Mouse (Mus musculus) thymus, postnatal 4 days (tissue): Measurements from ENCODE around the gene Lysmd4.

Experiments used
- DNase-seq: peaks from one replicate; pipeline ENCODE4 v3.0.0; 2021

The Lysmd4 gene

GRCm38 (mm10) chr7:67222220-67222862 is at the start of gene Lysmd4:
Gene Lysmd4, plus strand, starts transcription at chr7:67222544.
- peak; percentile 98 for DNase-seq

- no peak for DNase-seq
Observed at GRCm38 (mm10) chr7:67173522-67174195, 48.7 kb upstream of the Lysmd4 start.

- no peak for DNase-seq
Observed at GRCm38 (mm10) chr7:67183786-67184185, 38.6 kb upstream of the Lysmd4 start.

GRCm38 (mm10) chr7:67199412-67199811 is 22.9 kb upstream of the Lysmd4 start:
- DNase-seq = peak; percentile 88

GRCm38 (mm10) chr7:67203625-67204024 is 18.7 kb upstream of the Lysmd4 start:
- DNase-seq = no peak

GRCm38 (mm10) chr7:67205734-67206425 is 16.5 kb upstream of the Lysmd4 start:
- no peak for DNase-seq

- no peak for DNase-seq
Observed at GRCm38 (mm10) chr7:67206496-67206895, 15.8 kb upstream of the Lysmd4 start.

- DNase-seq = no peak
Observed at GRCm38 (mm10) chr7:67207701-67208100, 14.6 kb upstream of the Lysmd4 start.

GRCm38 (mm10) chr7:67208317-67208716 is 14.0 kb upstream of the Lysmd4 start:
- DNase-seq = no peak

GRCm38 (mm10) chr7:67210004-67210833 is 12.1 kb upstream of the Lysmd4 start:
- DNase-seq = no peak

GRCm38 (mm10) chr7:67211341-67211740 is 11.0 kb upstream of the Lysmd4 start:
- no peak for DNase-seq

- DNase-seq = no peak
Observed at GRCm38 (mm10) chr7:67211971-67212370, 10.4 kb upstream of the Lysmd4 start.

GRCm38 (mm10) chr7:67213589-67213988 is 8.8 kb upstream of the Lysmd4 start:
- DNase-seq = no peak

- no peak for DNase-seq
Observed at GRCm38 (mm10) chr7:67216351-67216750, 6.0 kb upstream of the Lysmd4 start.

GRCm38 (mm10) chr7:67217025-67217424 is 5.3 kb upstream of the Lysmd4 start:
- DNase-seq = peak; percentile 92

- DNase-seq = no peak
Observed at GRCm38 (mm10) chr7:67225943-67226625, 3.7 kb downstream of the Lysmd4 start.

- DNase-seq = no peak
Observed at GRCm38 (mm10) chr7:67227538-67227937, 5.2 kb downstream of the Lysmd4 start.

- no peak for DNase-seq
Observed at GRCm38 (mm10) chr7:67228390-67228789, 6.0 kb downstream of the Lysmd4 start.

GRCm38 (mm10) chr7:67228891-67229602 is 6.7 kb downstream of the Lysmd4 start:
- DNase-seq = peak; percentile 79

GRCm38 (mm10) chr7:67229701-67230100 is 7.4 kb downstream of the Lysmd4 start:
- peak; percentile 6 for DNase-seq

GRCm38 (mm10) chr7:67230221-67230620 is 7.9 kb downstream of the Lysmd4 start:
- DNase-seq = peak; percentile 4

- DNase-seq = peak; percentile 5
Observed at GRCm38 (mm10) chr7:67230640-67231140, 8.3 kb downstream of the Lysmd4 start.
